Mouse (Mus musculus) forebrain, embryonic 15.5 days (tissue): ENCODE results near the gene Ankzf1. TPM values are rescaled to one million over a fixed set of nuclear protein-coding genes. Genes with fewer than 3 reads are reported as not detected.
"Not testable (repeated sequence)": the region's sequence is repeated elsewhere in the genome, so short reads cannot be mapped to it uniquely, and the experiment has no call there.

ENCODE experiments used
- ATAC-seq: fragments of 200-750 bp; cut with Nextera tagmentation; replicated peaks from 2 replicates; pipeline ENCODE4 v1.8.0; 2017; ENCODE audit warnings: mild to moderate bottlenecking, moderate TSS enrichment, moderate library complexity
- H3K27ac ChIP-seq: fragments of 300-500 bp; sonication (generic); replicated peaks from 2 replicates; pipeline ENCODE4 v1.5.1; 2015; ENCODE audit warnings: mild to moderate bottlenecking, inconsistent platforms
- H3K27me3 ChIP-seq: fragments of 300-500 bp; sonication (generic); 2 replicates; pipeline ENCODE4 v1.6.1; 2015; ENCODE audit warnings: inconsistent platforms
- H3K36me3 ChIP-seq: fragments of 300-500 bp; sonication (generic); 2 replicates; pipeline ENCODE4 v1.6.1; 2015; ENCODE audit warnings: mild to moderate bottlenecking, inconsistent platforms
- H3K4me1 ChIP-seq: fragments of 300-500 bp; sonication (generic); 2 replicates; pipeline ENCODE4 v1.6.1; 2015; ENCODE audit warnings: inconsistent platforms
- H3K4me2 ChIP-seq: fragments of 300-500 bp; sonication (generic); replicated peaks from 2 replicates; pipeline ENCODE4 v1.6.1; 2015; ENCODE audit warnings: mild to moderate bottlenecking, inconsistent platforms
- H3K4me3 ChIP-seq: fragments of 300-500 bp; sonication (generic); 2 replicates; pipeline ENCODE4 v1.5.1; 2015; ENCODE audit warnings: mild to moderate bottlenecking, inconsistent platforms
- H3K9ac ChIP-seq: fragments of 300-500 bp; sonication (generic); replicated peaks from 2 replicates; pipeline ENCODE4 v1.6.1; 2015; ENCODE audit warnings: mild to moderate bottlenecking, inconsistent platforms
- H3K9me3 ChIP-seq: fragments of 300-500 bp; sonication (generic); 2 replicates; pipeline ENCODE4 v1.6.1; 2016; ENCODE audit warnings: inconsistent platforms
- WGBS: fragments of 180-500 bp; shearing (Covaris S2); methylation state at CpG from one replicate; pipeline ENCODE4 v1.1.7; 2015; ENCODE audit warnings: mixed read lengths; 5-methylcytosine and 5-hydroxymethylcytosine counted together
- polyA plus RNA-seq: library from polyadenylated mRNA; unstranded; fragments of >200 nt; fragmentation: Nextera tagmentation; extraction: Ambion mirVana; gene quantifications from 2 replicates; pipeline ENCODE4 v1.2.1, GENCODE M21; 2015

Ankzf1 gene
- polyA plus RNA-seq, 1 experiment from 2014 or later = 28.6 TPM

DNA sequence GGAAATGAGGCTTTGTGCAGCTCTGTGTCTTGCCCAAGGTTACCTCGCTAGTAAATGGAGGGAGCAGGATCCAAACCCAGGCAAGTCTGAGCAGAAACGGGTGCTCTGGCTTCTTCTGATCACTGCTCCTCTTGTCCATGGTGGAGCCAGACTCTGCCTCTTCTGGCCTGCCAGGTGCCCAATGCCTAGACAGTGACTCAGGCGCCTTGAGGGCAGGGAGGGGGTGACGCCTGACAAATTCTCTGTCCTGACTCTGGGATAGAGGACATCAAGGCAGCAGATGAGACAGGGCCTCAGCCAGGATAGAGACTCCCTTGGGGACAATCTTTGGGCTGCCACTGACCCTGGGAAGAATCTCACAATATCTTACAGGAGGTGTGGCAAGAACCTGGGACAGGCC is 39.3 kb downstream of the Ankzf1 start:
- H3K27me3 ChIP-seq = 0 out of 2 replicates have a peak, but pooled peaks cover 5% of the 10 kb centered on the region
- no peaks in the 10 kb centered on the region for H3K9me3 ChIP-seq
- H3K27ac ChIP-seq = no peak overlapping the region
- H3K9ac ChIP-seq = no peak overlapping the region
- WGBS = 82% methylated on average over 4 of the region's 4 CpGs
- H3K4me2 ChIP-seq = no peak overlapping the region
- no peak overlapping the region for H3K4me3 ChIP-seq
- no peak for ATAC-seq
- no peaks in the 10 kb centered on the region for H3K36me3 ChIP-seq
- peaks cover 17% of the 10 kb centered on the region for H3K4me1 ChIP-seq

DNA sequence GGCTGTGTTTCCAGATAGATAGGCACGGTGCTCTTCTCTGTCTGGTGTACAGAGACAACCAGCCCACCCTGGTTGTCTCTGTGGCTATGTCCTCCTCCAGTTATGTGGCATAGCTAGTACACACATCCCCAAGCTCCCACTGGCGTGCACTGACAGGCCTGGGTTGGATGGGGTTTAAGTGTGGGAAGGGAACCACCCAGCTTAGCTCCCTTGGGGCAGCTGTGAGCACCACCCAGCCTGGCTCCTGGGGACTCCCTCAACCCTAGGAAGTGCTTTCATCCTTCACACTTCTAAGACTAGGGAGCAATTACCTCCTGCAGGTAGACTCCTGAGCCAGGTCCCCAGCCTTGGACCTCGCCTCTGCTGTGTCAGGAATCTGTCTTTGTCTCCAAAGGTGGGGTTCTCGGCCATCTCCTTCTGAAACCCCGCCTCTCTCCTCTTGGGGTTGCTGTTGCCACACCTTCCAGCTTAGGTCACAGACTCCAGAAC is 39.8 kb downstream of the Ankzf1 start, which contains the start of gene A630095N17Rik:
A630095N17Rik (minus strand) TSS at position 439 of the 489 bp plus-strand sequence.
- H3K4me2 ChIP-seq = no peak within 1 kb of the TSS
- WGBS = 76% methylated on average over 5 of the region's 5 CpGs
- no peak within 1 kb of the TSS for H3K27ac ChIP-seq
- no peak within 1 kb of the TSS for H3K4me3 ChIP-seq
- no peak for ATAC-seq
- H3K9me3 ChIP-seq = no peaks in the 10 kb centered on the region
- 0 out of 2 replicates have a peak, but pooled peaks cover 5% of the 10 kb centered on the region for H3K27me3 ChIP-seq
- peaks cover 17% of the 10 kb centered on the region for H3K4me1 ChIP-seq
- no peaks in the 10 kb centered on the region for H3K36me3 ChIP-seq
- H3K9ac ChIP-seq = no peak within 1 kb of the TSS

DNA sequence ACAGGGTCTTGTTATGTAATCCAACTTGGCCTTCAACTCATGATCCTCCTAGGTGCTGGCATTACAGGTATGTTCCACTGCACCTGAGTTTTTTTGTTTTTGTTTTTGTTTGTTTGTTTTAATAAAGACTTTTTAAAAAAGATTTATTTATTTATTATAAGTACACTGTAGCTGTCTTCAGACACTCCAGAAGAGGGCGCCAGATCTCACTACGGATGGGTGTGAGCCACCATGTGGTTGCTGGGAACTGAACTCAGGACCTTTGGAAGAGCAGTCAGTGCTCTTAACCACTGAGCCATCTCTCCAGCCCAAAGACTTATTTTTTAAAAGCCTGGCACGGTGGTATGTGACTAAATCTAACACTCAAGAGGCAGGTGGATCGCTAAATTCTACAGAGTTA is 40.5 kb downstream of the Ankzf1 start:
- peaks cover 24% of the 10 kb centered on the region for H3K4me1 ChIP-seq
- 72% methylated on average over 4 of the region's 4 CpGs for WGBS
- H3K27me3 ChIP-seq, H3K36me3 ChIP-seq, H3K9me3 ChIP-seq, H3K4me3 ChIP-seq, ATAC-seq, H3K9ac ChIP-seq, H3K4me2 ChIP-seq, H3K27ac ChIP-seq: not testable (repeated sequence)

DNA sequence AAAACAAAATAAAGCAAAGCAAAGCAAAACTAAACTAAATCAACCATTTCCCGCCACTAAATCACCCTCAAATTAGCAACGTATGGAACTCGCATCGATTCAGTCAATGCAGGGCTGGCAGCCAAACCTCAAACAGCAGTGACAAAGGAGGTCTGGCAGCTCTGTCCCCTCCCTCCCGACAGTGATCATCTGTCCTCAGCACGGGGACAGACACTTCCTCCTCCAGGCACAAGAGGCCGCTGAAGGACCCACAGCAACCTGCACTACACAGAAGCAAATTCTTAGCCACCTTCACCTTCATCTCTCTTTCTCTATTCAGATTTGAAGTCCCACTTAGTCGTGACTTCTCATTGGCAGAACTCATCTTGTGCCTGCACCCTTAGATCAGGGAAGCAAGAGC is 42.7 kb downstream of the Ankzf1 start:
- Histone ChIP-seq H3K27me3 (0 out of 2 replicates have a peak, but pooled peaks cover 5% of the 10 kb centered on the region), H3K4me1 (peaks cover 25% of the 10 kb centered on the region), H3K27ac (0 out of 2 replicates have a peak overlapping the region, but pooled peaks have one; percentile 4), H3K36me3 (no peaks in the 10 kb centered on the region), H3K9ac (no peak overlapping the region), H3K9me3 (no peaks in the 10 kb centered on the region), H3K4me3 (no peak overlapping the region), H3K4me2 (no peak overlapping the region)
- ATAC-seq = peak; percentile 67
- WGBS = 0% methylated on average over 8 of the region's 8 CpGs

DNA sequence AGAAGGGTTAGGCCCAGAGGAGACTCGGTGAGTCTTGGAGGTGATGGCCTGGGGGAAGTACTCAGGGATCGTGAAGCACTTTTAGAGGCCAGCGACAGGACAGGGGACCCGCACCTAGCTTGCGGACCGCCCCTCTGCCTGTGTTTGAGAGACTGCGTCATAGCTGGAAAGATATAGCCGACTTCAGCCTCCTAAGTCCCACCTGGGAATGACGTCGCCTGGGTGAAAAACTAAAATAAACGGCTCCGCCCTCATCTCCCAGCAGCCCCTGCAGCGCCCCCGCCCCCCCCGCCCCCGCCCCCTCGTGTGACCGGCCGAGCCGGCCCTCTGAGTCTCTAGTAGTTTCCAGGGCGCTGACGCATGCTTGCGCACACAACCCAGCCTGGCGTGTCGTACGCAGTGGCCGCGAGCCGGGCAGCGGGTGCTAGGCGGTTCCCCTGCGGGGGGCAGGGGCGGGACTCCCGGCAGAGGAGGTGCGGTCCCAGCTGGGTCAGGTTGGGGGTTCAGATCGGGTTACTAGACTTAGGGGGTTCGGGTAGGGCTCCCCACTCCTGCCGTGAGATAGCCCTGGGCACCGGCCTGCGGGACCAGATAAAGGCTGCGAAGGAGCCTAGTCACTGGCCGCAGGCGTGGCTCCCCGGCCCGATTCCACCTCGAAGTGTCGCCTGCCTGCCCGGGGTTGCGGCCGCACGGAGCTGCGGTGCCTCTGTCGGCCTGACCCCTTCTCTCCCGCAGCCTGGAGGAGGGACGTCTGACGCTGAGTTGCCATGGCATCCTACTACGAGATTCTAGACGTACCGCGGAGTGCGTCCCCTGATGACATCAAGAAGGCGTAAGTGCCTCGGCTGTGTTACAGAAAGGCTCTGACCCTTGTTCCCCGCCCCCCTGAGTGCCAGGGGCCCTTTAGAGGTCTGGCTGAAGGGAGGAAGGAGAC is 44.4 kb downstream of the Ankzf1 start, which contains the start of gene Dnajb2:
Dnajb2 (plus strand) TSS at position 290 of the 934 bp plus-strand sequence.
- Histone ChIP-seq H3K4me2 (peak within 1 kb of the TSS; percentile 88), H3K27ac (peak within 1 kb of the TSS; percentile 78), H3K9me3 (no peaks in the 10 kb centered on the region), H3K4me3 (peak within 1 kb of the TSS; percentile 67), H3K27me3 (0 out of 2 replicates have a peak, but pooled peaks cover 5% of the 10 kb centered on the region), H3K4me1 (peaks cover 25% of the 10 kb centered on the region), H3K36me3 (peaks cover 12% of the 10 kb centered on the region; the same call in 1 of the 2 replicates), H3K9ac (peak within 1 kb of the TSS; percentile 74)
- WGBS = under 1% methylated on average over 64 of the region's 64 CpGs
- ATAC-seq = peak; percentile 84

DNA sequence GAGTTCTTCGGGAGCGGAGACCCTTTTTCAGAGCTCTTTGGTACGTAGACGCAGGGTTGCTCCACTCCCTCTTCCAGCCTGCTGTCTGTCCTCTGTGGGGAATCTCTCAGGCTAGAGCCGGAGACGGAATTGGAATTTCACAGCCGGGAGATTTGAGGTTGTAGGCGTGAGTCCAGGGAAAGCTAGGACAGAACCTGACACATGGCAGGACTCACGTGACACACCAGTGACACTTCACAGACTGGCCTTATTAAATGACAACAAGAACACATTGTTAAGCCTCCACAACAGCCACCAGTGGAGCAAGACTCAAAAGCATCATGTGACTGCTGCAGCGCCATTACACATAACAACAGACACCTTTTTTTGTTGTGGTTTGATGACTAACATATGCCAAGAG is 47.6 kb downstream of the Ankzf1 start:
- Histone ChIP-seq H3K9ac (no peak overlapping the region), H3K36me3 (peaks cover 17% of the 10 kb centered on the region; the same call in 1 of the 2 replicates), H3K4me3 (no peak overlapping the region), H3K4me1 (peaks cover 20% of the 10 kb centered on the region), H3K4me2 (no peak overlapping the region), H3K27me3 (no peaks in the 10 kb centered on the region), H3K9me3 (no peaks in the 10 kb centered on the region), H3K27ac (no peak overlapping the region)
- WGBS = 81% methylated on average over 10 of the region's 10 CpGs
- ATAC-seq = no peak

DNA sequence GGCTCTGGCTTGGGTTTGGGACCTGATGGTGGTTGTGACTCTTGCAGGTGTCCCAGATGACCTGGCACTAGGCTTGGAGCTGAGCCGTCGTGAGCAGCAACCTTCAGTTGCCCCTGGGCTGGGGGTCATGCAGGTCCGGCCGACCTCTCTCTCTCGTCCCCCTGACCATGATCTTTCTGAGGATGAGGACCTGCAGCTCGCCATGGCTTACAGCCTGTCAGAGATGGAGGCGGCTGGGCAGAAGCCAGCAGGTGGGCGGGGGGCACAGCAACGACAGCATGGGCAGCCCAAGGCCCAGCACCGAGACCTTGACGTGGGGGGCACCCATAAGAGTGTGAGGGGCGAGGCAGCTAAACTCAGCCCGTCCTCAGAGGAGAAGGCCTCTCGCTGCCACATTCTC is 51.5 kb downstream of the Ankzf1 start:
- H3K4me1 ChIP-seq = peaks cover 10% of the 10 kb centered on the region
- no peaks in the 10 kb centered on the region for H3K27me3 ChIP-seq
- no peak overlapping the region for H3K27ac ChIP-seq
- H3K4me2 ChIP-seq = no peak overlapping the region
- H3K9me3 ChIP-seq = no peaks in the 10 kb centered on the region
- H3K36me3 ChIP-seq = peaks cover 17% of the 10 kb centered on the region; the same call in 1 of the 2 replicates
- H3K9ac ChIP-seq = no peak overlapping the region
- no peak overlapping the region for H3K4me3 ChIP-seq
- 92% methylated on average over 14 of the region's 14 CpGs for WGBS
- ATAC-seq = no peak

DNA sequence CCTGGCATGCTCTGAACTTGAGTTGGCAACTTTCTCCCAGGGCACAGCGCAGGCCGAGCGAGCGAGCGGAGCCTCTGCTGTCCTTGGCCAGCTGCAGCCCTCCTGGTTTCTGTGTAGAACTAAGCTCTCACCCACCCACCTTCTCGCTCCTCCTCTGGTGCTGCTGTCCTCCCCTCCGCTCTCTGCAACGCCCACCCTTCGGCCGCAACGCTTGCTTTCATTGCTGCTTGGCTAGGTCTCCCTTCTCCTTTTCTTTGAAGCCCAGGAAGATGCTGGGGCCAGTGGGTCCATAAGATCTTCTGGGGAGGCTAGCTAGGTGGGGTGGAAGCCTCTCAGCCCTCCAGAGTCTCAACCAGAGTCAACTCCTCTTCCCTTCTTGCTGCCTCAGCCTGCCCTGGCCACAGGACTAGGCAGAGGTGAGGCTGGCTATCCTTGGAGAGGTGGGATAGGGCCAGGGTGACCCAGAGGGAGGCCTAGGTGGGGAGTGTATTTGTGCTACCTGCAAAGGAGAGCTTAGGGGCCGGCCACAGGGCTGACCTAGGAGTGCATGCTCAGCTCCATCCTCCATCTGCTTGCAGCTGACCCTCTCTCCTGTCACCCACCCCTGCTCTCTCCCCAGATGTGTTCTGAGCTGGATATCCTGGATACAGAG is 52.4 kb downstream of the Ankzf1 start:
- H3K27ac ChIP-seq = no peak overlapping the region
- peaks cover 17% of the 10 kb centered on the region; the same call in 1 of the 2 replicates for H3K36me3 ChIP-seq
- H3K9me3 ChIP-seq = no peaks in the 10 kb centered on the region
- peaks cover 12% of the 10 kb centered on the region for H3K4me1 ChIP-seq
- ATAC-seq = no peak; the same call in none of the 2 replicates
- 89% methylated on average over 12 of the region's 12 CpGs for WGBS
- no peak overlapping the region for H3K4me3 ChIP-seq
- no peak overlapping the region for H3K4me2 ChIP-seq
- H3K9ac ChIP-seq = no peak overlapping the region
- no peaks in the 10 kb centered on the region for H3K27me3 ChIP-seq

DNA sequence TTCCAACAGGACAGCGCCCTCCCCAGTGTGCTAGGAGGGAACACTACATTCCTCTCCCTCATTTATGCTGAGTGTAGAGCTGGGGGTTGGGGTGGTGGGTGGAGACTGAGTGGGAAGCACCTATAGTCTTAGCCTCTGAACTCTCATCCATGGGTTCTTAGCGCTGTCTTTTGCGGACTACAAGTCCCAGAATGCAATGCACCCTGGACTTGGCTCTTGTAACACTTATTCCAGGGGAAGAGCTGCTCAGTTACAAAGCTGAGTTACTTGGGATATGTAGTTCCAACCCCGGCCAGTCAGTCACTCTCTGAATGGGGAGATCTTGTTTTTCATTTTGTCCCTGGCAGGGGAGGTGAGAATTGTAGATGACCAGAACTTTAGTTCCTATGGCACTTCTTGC is 52.9 kb downstream of the Ankzf1 start:
- 19% methylated on average over 4 of the region's 4 CpGs for WGBS

DNA sequence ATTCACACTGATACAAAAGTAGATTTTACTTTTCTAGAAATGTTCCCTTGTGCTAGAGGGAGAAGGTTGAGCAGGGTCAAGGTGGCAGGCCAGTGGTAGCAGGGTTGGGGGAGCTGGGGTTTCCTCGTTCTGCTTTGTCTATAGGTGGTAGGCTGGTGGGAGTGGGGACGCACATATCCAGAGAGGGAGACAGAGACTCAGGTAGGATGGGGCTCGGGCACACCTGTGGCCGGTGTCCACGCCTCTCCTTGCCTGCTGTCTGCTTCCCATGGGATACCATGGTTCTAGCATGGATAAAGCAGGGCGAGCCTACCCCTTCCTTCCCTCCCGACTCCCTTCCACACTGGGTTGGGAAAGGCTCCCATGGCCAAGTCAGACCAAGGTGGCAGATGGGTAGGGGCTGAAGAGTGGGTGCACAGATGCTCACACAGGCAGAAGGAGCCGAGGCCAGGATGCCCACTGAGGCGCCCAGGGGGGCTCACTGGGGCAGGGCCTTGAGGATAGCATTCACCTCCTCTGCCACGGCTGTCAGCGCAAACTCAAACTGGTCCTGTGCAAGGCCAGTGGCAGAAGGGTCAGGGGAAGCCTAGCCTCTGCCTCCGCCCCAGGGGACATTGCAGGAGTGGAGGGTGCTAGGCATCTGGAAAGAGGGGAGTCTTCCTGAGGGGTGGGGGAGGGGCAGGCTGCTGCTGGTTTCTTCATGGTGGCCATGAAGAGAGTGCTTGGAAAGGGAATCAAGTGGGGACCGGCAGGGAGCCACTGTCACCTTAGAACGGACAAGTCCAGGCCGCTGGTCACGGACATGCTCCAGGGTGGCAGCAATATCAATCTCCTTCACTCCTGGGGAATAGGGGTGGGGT is 55.4 kb downstream of the Ankzf1 start:
- no peak overlapping the region for H3K9ac ChIP-seq
- H3K27me3 ChIP-seq = no peaks in the 10 kb centered on the region
- 0 out of 2 replicates have a peak, but pooled peaks cover 5% of the 10 kb centered on the region for H3K36me3 ChIP-seq
- H3K4me2 ChIP-seq = no peak overlapping the region
- WGBS = 78% methylated on average over 16 of the region's 16 CpGs
- H3K4me1 ChIP-seq = peaks cover 29% of the 10 kb centered on the region
- no peaks in the 10 kb centered on the region for H3K9me3 ChIP-seq
- H3K27ac ChIP-seq = no peak overlapping the region
- H3K4me3 ChIP-seq = no peak overlapping the region
- no peak for ATAC-seq

More for the DNA sequence above, 52.9 kb downstream of the Ankzf1 start:
- Histone ChIP-seq H3K36me3 (peaks cover 16% of the 10 kb centered on the region; the same call in 1 of the 2 replicates), H3K4me2 (no peak overlapping the region), H3K9me3 (no peaks in the 10 kb centered on the region), H3K9ac (no peak overlapping the region), H3K4me3 (no peak overlapping the region), H3K4me1 (peaks cover 12% of the 10 kb centered on the region), H3K27me3 (no peaks in the 10 kb centered on the region), H3K27ac (no peak overlapping the region)
- peak; percentile 84 for ATAC-seq

DNA sequence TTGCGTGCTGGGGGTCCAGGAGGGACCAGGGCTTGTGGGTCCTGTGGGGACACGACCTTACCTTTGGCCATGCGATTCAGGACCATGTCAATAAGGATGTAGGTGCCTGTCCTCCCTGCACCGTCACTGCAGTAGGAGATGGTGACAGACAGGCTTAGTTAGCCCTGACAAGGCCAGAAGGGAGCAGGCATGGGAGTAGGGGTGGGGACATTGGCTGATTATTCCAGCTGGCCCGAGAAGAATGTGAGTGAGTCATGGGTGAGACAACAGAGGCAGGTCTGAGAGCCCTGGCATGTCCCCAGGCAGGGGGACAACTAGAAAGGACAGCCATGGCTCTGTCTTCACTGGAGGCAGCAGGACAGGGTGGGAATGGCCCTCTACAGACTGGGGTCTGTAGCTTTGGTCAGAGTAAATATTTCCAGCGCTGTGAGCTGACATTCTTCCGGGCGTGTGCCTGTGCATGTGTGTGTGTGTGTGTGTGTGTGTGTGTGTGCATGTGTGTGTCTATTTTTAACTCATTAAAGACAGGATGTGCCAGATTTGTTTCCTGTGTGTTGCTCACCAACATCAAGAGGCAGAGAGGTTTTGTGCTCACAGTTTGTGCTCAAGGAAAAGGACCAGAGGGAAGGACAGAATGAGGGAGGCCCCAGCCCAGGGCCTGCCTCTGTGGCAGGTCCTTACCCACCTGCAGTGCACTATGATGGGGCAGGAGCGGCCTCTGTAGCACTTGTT is 56.3 kb downstream of the Ankzf1 start:
- no peak for ATAC-seq
- Histone ChIP-seq H3K4me2 (no peak overlapping the region), H3K36me3 (0 out of 2 replicates have a peak, but pooled peaks cover under 1% of the 10 kb centered on the region), H3K27ac (no peak overlapping the region), H3K9ac (no peak overlapping the region), H3K4me1 (peaks cover 29% of the 10 kb centered on the region), H3K27me3 (no peaks in the 10 kb centered on the region), H3K4me3 (no peak overlapping the region), H3K9me3 (no peaks in the 10 kb centered on the region)
- 50% methylated on average over 9 of the region's 9 CpGs for WGBS
